Mouse (Mus musculus) small intestine, adult 2 months (tissue): ENCODE results near the gene Otop2.

Experiments
- CTCF ChIP-seq: fragments of 200-500 bp; IDR thresholded peaks from 2 replicates; pipeline ENCODE4 v1.5.1; 2012; ENCODE audit warnings: low read depth, mild to moderate bottlenecking, control low read depth, inconsistent platforms, low read length, moderate library complexity, mixed read lengths; ENCODE audit not compliant: insufficient replicate concordance, insufficient read length; ENCODE audit errors: extremely low read depth
- POLR2A ChIP-seq: fragments of 200-500 bp; IDR thresholded peaks from 2 replicates; pipeline ENCODE4 v1.6.1; 2012; ENCODE audit warnings: low read depth, mild to moderate bottlenecking, control low read depth, inconsistent platforms, low read length, moderate library complexity

DNA sequence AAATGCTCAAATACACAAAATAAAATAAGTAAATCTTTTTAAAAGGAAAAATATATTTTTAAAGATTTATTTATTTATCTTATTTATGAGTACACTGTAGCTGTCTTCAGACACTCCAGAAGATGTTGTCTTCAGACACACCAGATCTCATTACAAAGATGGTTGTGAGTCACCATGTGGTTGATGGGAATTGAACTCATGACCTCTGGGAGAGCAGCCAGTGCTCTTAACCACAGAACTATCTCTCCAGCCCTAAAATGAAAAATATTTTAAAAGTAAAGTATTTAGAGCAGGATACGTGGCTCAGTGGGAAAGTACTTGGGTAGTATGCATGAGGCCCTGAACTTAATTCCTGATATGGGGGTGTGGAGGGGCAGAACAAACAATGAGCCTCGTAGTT is 5.6 kb upstream of the Otop2 start:
- TF ChIP-seq CTCF (no peak), POLR2A (no peak)
